Mouse (Mus musculus): Measurements from ENCODE around the gene Gm3173. TPM values are rescaled to one million over a fixed set of nuclear protein-coding genes. Genes with fewer than 3 reads are reported as not detected.
"Not testable (repeated sequence)": the region's sequence is repeated elsewhere in the genome, so short reads cannot be mapped to it uniquely, and the experiment has no call there.

Gm3173 gene
- polyA plus RNA-seq, 1 experiment from 2014 or later, result not detected

- H3K4me3 ChIP-seq (replicated peaks); H3K27ac ChIP-seq; H3K9ac ChIP-seq; H3K9me3 ChIP-seq; H3K4me2 ChIP-seq; H3K4me1 ChIP-seq; H3K27me3 ChIP-seq (replicated peaks); ATAC-seq (ENCODE audit: insufficient read depth, low FRiP score, low read depth); H3K36me3 ChIP-seq: not testable (repeated sequence)
- WGBS, result no CpG with 5 or more reads among the region's 2 CpGs
Observed at GRCm38 (mm10) chr14:4555105-4555504, 124.3 kb downstream of the Gm3173 start, which contains the start of gene Gm3047. TSS of gene Gm3047 (plus strand) at chr14:4555405.

Other genes starting within 250 kb of the Gm3173 start
- 0.10 and 0.22 TPM in 2 replicates for gene Gm2974, start 248.4 kb upstream of the Gm3173 start, polyA plus RNA-seq (2015; fragmentation: Nextera tagmentation; extraction: Ambion mirVana)
- not detected in 2 replicates for gene Gm3138, start 181.4 kb upstream of the Gm3173 start, polyA plus RNA-seq (2015; fragmentation: Nextera tagmentation; extraction: Ambion mirVana)
- gene Gm3149, start 113.7 kb upstream of the Gm3173 start, polyA plus RNA-seq (2015; fragmentation: Nextera tagmentation; extraction: Ambion mirVana), result not detected in 2 replicates
- 0.12 TPM in 1 of 2 replicates, not detected in the other for gene 2610042L04Rik, start 96.2 kb upstream of the Gm3173 start, polyA plus RNA-seq (2015; fragmentation: Nextera tagmentation; extraction: Ambion mirVana)
- not detected in 2 replicates for gene Gm3159, start 33.5 kb upstream of the Gm3173 start, polyA plus RNA-seq (2015; fragmentation: Nextera tagmentation; extraction: Ambion mirVana)
- 0.15 TPM in 1 of 2 replicates, not detected in the other for gene Gm3164, start 15.5 kb upstream of the Gm3173 start, polyA plus RNA-seq (2015; fragmentation: Nextera tagmentation; extraction: Ambion mirVana)
- gene Gm3182, start 50.8 kb downstream of the Gm3173 start, polyA plus RNA-seq (2015; fragmentation: Nextera tagmentation; extraction: Ambion mirVana), result not detected in 2 replicates
- gene Gm3047, start 124.4 kb downstream of the Gm3173 start, polyA plus RNA-seq (2015; fragmentation: Nextera tagmentation; extraction: Ambion mirVana), result not detected in 2 replicates
- gene Gm8159, start 201.4 kb downstream of the Gm3173 start, polyA plus RNA-seq (2015; fragmentation: Nextera tagmentation; extraction: Ambion mirVana), result not detected in 2 replicates
- gene Gm3239, start 233.2 kb downstream of the Gm3173 start, polyA plus RNA-seq (2015; fragmentation: Nextera tagmentation; extraction: Ambion mirVana), result 0.18 TPM in 1 of 2 replicates, not detected in the other